Mouse (Mus musculus) right cerebral cortex, adult 2 months (tissue): ENCODE measurements around the gene Sipa1l2.
"Not testable (repeated sequence)": the region's sequence is repeated elsewhere in the genome, so short reads cannot be mapped to it uniquely, and the experiment has no call there.

Source experiments
- DNase-seq, 2 experiments: peaks; one replicate each; pipeline ENCODE4 v3.0.0; 2021 to 2022; ENCODE audit warnings: low spot score in 2 of 2

Gene Sipa1l2

GRCm38 (mm10) chr8:125539056-125540013 is 30.3 kb downstream of the Sipa1l2 start:
- DNase-seq, result no peak

- no peak for DNase-seq
Measured at GRCm38 (mm10) chr8:125538265-125538664, 31.3 kb downstream of the Sipa1l2 start.

GRCm38 (mm10) chr8:125533709-125534108 is 35.9 kb downstream of the Sipa1l2 start:
- DNase-seq, result peak; percentile 41 to 49

GRCm38 (mm10) chr8:125532953-125533352 is 36.7 kb downstream of the Sipa1l2 start:
- no peak for DNase-seq

- DNase-seq, result no peak
Measured at GRCm38 (mm10) chr8:125532177-125532576, 37.4 kb downstream of the Sipa1l2 start.

GRCm38 (mm10) chr8:125531640-125532039 is 38.0 kb downstream of the Sipa1l2 start:
- DNase-seq, result no peak

GRCm38 (mm10) chr8:125531088-125531438 is 38.5 kb downstream of the Sipa1l2 start:
- DNase-seq, result peak; percentile 61 to 63

GRCm38 (mm10) chr8:125530187-125531087 is 39.2 kb downstream of the Sipa1l2 start:
- no peak for DNase-seq

- DNase-seq, result no peak
Measured at GRCm38 (mm10) chr8:125529019-125529418, 40.6 kb downstream of the Sipa1l2 start.

GRCm38 (mm10) chr8:125527941-125528340 is 41.7 kb downstream of the Sipa1l2 start:
- DNase-seq, result no peak

- DNase-seq, result no peak
Measured at GRCm38 (mm10) chr8:125526999-125527398, 42.6 kb downstream of the Sipa1l2 start.

GRCm38 (mm10) chr8:125526582-125526981 is 43.0 kb downstream of the Sipa1l2 start:
- DNase-seq, result no peak

GRCm38 (mm10) chr8:125524479-125524878 is 45.1 kb downstream of the Sipa1l2 start:
- DNase-seq, result no peak

- no peak for DNase-seq
Measured at GRCm38 (mm10) chr8:125523213-125523612, 46.4 kb downstream of the Sipa1l2 start.

GRCm38 (mm10) chr8:125522151-125522550 is 47.5 kb downstream of the Sipa1l2 start:
- DNase-seq, result no peak

- DNase-seq, result no peak
Measured at GRCm38 (mm10) chr8:125521087-125521486, 48.5 kb downstream of the Sipa1l2 start.

- not testable (repeated sequence) for DNase-seq
Measured at GRCm38 (mm10) chr8:125520308-125520707, 49.3 kb downstream of the Sipa1l2 start.

- DNase-seq, result no peak
Measured at GRCm38 (mm10) chr8:125518951-125519350, 50.7 kb downstream of the Sipa1l2 start.

- no peak for DNase-seq
Measured at GRCm38 (mm10) chr8:125518301-125518700, 51.3 kb downstream of the Sipa1l2 start.

- no peak for DNase-seq
Measured at GRCm38 (mm10) chr8:125517397-125517796, 52.2 kb downstream of the Sipa1l2 start.

GRCm38 (mm10) chr8:125516115-125516905 is 53.3 kb downstream of the Sipa1l2 start:
- no peak for DNase-seq

- DNase-seq, result no peak
Measured at GRCm38 (mm10) chr8:125515665-125516064, 53.9 kb downstream of the Sipa1l2 start.
